In genomic region chr6:15710080-15710479, GRCm38 (mm10) we compare ENCODE assay signal across 29 mouse cellular contexts.
"Had no signal": no experiment of that assay in that cellular context is flagged by ENCODE, and none has a peak within 500 bp of the region (broad histone marks: within the 10 kb centered on the region; RNA-seq: fewer than 3 reads in every experiment).

No protein-coding gene starts in this region.

- ATAC-seq: forebrain, embryonic 13.5 days; forebrain, embryonic 14.5 days; forebrain, embryonic 15.5 days; forebrain, embryonic 16.5 days; forebrain, postnatal 0 days had no signal

- H3K27me3 ChIP-seq: embryonic facial prominence, embryonic 12.5 days; embryonic facial prominence, embryonic 13.5 days; embryonic facial prominence, embryonic 15.5 days; forebrain, embryonic 13.5 days; forebrain, embryonic 15.5 days had no signal

- H3K27ac ChIP-seq: embryonic facial prominence, embryonic 10.5 days; embryonic facial prominence, embryonic 12.5 days; embryonic facial prominence, embryonic 13.5 days; embryonic facial prominence, embryonic 15.5 days; forebrain, embryonic 10.5 days; forebrain, embryonic 12.5 days; forebrain, embryonic 13.5 days; forebrain, embryonic 15.5 days; gastrocnemius, adult 2 months; heart, adult 2 months had no signal

- H3K36me3 ChIP-seq: embryonic facial prominence, embryonic 10.5 days; embryonic facial prominence, embryonic 12.5 days; embryonic facial prominence, embryonic 13.5 days; embryonic facial prominence, embryonic 15.5 days; forebrain, embryonic 10.5 days; forebrain, embryonic 12.5 days; forebrain, embryonic 15.5 days had no signal

- H3K4me2 ChIP-seq: embryonic facial prominence, embryonic 12.5 days; embryonic facial prominence, embryonic 13.5 days; embryonic facial prominence, embryonic 15.5 days; forebrain, embryonic 12.5 days; forebrain, embryonic 13.5 days; forebrain, embryonic 15.5 days had no signal

- H3K9ac ChIP-seq: embryonic facial prominence, embryonic 12.5 days; embryonic facial prominence, embryonic 13.5 days; embryonic facial prominence, embryonic 15.5 days; forebrain, embryonic 12.5 days; forebrain, embryonic 13.5 days; forebrain, embryonic 15.5 days; forebrain, postnatal 0 days had no signal

- H3K9me3 ChIP-seq: embryonic facial prominence, embryonic 10.5 days; embryonic facial prominence, embryonic 12.5 days; embryonic facial prominence, embryonic 13.5 days; embryonic facial prominence, embryonic 15.5 days; forebrain, embryonic 10.5 days; forebrain, embryonic 12.5 days; forebrain, embryonic 13.5 days; forebrain, embryonic 15.5 days had no signal

- H3K4me1 ChIP-seq: embryonic facial prominence, embryonic 10.5 days; embryonic facial prominence, embryonic 12.5 days; embryonic facial prominence, embryonic 13.5 days; embryonic facial prominence, embryonic 15.5 days; forebrain, embryonic 12.5 days; forebrain, embryonic 13.5 days; forebrain, embryonic 15.5 days had no signal

- H3K4me3 ChIP-seq: embryonic facial prominence, embryonic 10.5 days; embryonic facial prominence, embryonic 12.5 days; embryonic facial prominence, embryonic 13.5 days; embryonic facial prominence, embryonic 15.5 days; erythroblast, embryonic 14.5 days; forebrain, embryonic 10.5 days; forebrain, embryonic 12.5 days; forebrain, embryonic 13.5 days; forebrain, embryonic 15.5 days; gastrocnemius, adult 2 months; heart, adult 2 months had no signal

- DNase-seq: cerebellum, adult 2 months; cerebellum, adult 8-10 months; cerebellum, adult 9-10 months; cerebellum, adult 9-11 months; cerebellum, postnatal 10 days; cerebellum, postnatal 14 days; cerebellum, postnatal 25 days; cerebellum, postnatal 36 days; embryo, embryonic 11 days; forebrain, postnatal 0 days; gastrocnemius, adult 2 months; gastrocnemius, postnatal 10 days; gastrocnemius, postnatal 14 days; gastrocnemius, postnatal 25 days; gastrocnemius, postnatal 36 days; heart, adult 11 months; heart, adult 18-20 months; heart, adult 2 months had no signal
